Mouse (Mus musculus) urinary bladder, postnatal 10 days (tissue): Measurements from ENCODE around the gene Sh2d3c.

Experiments
- DNase-seq: peaks from one replicate; pipeline ENCODE4 v3.0.0; 2022; ENCODE audit warnings: low spot score

Gene Sh2d3c

GRCm38 (mm10) chr2:32791297-32791696 lies 70.4 kb downstream of the Sh2d3c start:
- no peak for DNase-seq

DNA sequence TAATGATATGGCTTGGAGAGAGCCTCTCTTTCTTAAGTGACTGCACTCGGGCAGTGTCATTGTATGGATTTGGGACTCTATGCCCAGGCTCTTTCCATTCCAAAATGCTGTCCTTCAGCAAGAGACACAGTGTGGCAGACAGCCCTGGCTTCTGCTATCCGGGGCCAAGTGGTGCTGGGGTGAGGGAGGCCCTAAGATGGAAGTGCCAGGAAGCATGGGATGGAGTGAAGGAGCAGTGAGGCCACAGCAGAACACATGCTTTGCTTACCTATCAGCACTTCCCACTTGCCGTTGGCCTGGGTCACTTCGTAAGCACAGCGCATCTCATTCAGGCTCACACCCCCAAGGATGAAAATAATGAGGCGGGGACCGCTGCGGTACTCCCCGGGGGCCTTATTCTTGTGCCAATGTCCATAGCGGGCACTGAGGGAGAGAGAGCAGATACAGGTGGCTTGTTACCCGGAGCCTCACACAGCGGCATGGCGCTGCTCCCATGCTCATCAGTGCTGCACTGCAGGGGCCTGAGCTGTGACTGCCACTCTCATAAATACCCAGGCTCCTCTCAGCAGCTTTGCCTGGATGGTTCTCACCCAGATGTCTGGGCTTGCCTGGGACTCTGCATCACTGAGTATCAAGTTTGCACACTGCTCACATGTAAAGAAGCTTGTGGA lies 75.0 kb downstream of the Sh2d3c start:
- no peak for DNase-seq

- no peak for DNase-seq
These were observed 77.6 kb downstream of the Sh2d3c start for GRCm38 (mm10) chr2:32798251-32798962.
